Mouse (Mus musculus): ENCODE results near the gene Olfr90.

The Olfr90 gene

DNA sequence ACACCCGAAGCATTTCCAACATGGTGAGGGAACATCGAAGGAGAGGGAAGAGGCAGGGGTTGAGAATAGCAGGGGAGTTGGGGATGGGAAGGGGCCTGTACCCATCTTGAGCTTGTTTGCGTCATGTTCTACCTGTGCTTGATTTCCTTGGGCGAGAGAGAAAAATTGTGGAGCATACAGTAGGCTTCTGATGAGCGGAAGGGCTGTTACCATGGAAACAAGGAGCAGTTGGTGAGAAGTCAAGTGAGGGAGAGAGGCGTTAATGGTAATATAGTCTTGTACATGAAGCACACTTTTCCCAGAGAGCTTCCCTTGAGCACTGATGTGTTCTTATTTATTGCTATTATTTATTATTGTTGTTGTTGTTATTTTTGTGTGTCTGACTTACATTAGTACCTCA lies 31.3 kb downstream of the Olfr90 start:
- DNase-seq: no peak

DNA sequence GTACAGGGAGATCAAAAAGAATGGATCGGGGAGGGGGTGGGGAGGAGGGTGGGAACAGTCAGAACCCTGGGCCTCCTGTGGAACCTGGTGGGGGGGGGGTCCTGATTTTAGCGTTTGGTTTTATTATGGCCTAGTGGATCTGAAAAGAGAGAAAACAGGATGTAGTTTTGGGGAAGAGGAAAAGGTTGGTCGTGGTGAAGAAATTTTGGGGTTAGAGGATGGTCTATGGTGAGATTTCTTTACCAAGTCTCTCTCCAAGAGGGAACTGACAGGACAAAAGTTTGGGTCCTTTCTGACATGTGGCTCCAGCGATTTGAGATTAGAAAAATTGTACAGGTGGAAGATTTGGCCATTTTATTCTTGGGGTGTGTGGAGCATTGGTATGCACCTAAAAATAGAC lies 36.6 kb downstream of the Olfr90 start:
- no peak for DNase-seq

DNA sequence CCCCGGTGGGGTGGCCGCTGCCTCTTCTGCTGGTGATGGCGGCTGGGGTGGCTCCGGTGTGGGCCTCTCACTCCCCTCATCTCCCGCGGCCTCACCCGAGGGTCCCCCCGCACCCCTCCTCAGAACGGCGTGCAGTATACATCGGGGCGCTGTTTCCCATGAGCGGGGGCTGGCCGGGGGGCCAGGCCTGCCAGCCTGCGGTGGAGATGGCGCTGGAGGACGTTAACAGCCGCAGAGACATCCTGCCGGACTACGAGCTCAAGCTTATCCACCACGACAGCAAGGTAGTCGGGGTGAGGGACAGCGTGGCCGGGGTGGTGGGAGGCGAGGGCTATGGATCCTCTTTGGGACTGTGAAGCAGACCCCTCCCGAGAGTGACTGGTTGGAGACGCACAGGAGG lies 37.4 kb downstream of the Olfr90 start:
- DNase-seq: no peak

DNA sequence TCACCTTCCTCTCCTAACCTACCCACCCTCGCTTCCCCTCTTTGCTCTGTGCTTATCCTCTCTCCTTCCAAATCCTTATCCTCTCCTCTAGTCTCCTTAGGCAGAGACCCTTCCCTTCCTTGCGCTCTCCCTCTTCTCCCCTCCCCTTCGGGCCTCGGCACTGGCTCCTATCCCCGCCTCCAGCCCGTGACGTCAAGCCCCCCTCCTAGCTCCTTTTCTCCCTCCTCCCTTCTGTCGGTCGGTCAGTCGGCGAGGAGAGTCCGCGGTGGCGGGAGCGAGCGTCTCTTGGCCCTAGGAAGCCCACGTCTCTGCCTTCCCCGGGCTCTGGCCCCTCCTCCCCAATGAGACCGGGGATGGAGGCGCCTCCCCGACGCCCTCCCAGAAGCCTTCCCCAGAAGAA lies 37.9 kb downstream of the Olfr90 start:
- DNase-seq: peak; percentile 94

DNA sequence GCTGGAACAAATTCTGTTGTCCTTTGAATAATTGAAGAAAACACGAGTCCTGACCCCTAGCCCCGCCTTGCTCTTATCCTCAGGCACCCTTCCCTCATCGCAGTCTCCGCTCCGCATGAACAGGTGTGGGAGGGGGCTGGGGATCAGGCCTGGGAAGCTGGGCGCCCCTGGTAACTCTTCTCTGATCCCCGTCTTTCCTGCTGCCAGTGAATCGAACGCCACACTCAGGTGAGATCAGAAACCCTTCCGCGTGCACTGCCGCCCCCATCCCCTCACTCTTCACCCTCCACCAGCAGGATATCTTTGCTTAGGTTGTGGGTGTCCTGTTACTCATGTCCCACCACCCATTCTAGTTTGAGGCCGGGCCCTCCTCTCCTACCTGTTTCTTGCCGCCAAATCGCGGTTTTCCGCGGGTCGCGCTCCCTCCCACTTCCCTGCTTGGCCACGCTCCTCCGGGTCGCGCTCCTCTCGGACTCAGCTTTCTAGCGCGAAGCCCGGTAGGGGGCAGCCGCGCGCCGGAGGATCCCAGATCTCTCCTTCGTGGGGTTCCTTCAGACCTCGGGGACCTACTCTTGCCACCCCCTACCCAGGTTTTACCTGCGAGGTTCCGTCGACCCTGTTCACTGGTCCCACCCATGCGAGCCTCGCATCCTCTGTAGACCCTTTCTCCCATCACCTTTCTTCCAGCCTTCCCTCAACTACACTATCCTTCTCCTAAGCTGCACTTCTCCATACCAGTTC lies 38.6 kb downstream of the Olfr90 start:
- peak; percentile 87 for DNase-seq

DNA sequence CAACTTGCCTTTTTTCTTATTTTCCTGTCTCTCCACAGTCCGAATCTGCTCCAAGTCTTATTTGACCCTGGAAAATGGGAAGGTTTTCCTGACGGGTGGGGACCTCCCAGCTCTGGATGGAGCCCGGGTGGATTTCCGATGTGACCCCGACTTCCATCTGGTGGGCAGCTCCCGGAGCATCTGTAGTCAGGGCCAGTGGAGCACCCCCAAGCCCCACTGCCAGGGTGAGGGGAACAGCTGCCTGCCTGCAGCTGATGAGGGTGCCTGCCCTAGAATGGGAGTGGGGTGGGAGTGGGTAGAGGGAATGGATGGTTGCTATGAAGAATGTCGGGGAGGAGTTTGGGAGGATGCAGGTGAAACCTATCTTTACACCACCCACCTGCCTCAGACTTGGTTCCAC lies 39.9 kb downstream of the Olfr90 start:
- DNase-seq: peak; percentile 74

DNA sequence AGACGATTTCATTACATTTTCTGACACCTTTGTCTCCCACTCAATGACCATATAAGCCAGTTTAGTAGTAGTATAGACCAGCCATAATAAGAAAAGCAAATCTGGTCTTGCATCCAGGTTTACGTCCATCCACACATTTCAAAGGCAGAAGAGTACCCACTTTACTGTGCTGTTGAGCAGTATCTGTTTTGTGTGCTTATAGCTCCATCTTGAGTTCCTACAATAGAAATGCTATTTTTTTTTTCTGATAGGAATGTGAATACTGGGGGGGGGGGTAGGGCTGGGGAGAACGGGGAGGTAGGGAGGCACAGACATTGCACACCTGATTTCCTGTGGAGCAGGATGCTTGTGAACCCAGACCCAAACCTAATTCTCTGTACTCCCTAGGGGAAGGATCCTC lies 40.3 kb downstream of the Olfr90 start:
- no peak for DNase-seq

DNA sequence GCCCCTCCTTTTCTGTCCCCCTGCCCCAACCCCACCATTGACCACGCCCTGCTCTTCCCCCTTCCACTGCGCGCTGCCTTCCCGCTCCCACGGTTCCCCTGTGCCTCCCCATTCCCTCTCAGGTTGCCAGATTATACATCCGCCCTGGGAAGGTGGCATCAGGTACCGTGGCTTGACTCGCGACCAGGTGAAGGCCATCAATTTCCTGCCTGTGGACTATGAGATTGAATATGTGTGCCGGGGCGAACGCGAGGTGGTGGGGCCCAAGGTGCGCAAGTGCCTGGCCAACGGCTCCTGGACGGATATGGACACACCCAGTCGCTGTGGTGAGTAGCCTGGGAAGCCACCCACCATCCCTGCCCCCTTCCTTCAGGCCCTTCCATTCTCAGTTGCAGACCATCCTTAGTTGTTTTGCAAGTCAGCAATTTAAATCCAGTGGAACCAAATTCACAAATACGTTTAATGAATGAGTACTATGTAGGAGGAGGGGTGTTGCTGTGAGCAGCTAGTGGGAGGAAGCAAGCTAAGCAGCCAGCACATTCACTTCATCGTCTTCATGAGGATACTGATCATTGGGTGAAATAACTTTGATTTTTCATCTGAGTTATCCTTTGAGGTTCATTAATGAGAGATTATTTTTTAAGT lies 40.8 kb downstream of the Olfr90 start:
- peak; percentile 72 for DNase-seq

DNA sequence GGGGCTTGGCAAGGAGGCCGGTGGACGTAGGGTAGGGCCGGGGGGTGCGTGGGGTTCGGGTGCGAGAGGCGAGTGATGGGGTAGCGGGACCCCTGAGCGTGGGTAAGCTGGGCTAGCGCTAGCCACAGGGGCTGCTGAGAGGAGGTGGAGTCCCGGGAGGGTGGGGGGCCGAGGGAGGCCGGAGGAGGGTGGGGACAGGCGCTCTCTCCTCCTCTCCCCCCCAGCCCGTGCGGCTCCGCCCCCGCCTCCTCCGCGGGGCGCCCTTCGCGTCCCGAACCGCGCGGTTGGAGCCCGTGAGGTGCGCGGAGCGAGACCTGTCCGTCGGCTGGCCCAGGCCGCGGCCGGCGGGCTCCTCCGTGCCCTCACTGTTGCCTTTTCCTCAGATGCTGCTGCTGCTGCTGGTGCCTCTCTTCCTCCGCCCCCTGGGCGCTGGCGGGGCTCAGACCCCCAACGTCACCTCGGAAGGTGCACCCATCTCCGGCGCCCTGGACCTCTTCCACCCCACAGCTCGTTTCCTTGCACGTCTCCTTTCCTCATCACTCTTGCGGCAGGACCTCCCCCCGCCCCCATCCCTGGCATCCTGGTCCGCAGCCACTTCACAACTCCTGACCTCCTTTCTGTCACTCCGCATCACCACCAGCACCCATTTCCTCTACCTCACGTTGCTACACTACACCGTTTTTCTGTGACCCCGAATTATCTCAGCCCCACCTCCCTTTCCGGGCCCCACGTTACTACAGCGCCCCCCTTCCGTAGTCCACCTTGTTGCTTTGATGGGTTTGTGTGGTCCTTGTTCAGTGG lies 41.8 kb downstream of the Olfr90 start:
- peak; percentile 87 for DNase-seq

DNA sequence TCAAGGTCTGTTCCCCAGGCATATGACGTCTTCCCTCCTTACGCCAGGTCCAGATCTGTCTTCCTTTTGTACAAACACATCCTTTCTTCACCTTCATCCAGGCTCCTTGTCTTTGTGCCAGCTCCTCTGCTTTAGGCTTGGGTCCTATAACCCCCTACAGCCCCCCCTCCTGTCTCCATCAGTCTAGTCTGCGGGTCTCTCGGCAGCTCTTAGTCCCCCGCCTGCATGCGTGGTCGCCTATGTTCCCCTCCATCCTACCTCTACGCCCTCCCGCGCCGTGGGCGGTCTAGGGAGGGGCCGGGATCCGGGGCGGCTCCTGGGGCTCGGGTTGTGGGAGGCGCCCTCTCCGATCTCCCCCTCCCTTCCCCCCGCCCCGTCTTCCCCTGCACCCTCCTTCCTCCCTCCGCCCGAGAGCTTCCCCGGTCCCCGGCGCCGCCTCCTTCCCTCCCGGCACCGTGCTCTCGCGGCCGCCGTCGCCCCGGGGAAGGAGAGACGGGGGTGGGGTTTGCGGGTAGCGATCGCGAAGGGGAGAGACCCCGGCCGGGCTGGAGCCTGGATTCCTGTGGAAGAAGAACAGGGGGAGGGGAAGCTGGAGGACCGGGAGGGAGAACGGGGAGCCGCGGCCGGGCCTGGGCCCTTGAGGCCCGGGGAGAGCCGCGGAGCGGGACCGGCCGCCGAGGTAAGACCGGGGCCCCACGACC lies 42.5 kb downstream of the Olfr90 start, which contains the start of gene Gabbr1:
Gabbr1 (plus strand) TSS at position 356 of the 701 bp plus-strand sequence.
- DNase-seq: peak; percentile 91

DNA sequence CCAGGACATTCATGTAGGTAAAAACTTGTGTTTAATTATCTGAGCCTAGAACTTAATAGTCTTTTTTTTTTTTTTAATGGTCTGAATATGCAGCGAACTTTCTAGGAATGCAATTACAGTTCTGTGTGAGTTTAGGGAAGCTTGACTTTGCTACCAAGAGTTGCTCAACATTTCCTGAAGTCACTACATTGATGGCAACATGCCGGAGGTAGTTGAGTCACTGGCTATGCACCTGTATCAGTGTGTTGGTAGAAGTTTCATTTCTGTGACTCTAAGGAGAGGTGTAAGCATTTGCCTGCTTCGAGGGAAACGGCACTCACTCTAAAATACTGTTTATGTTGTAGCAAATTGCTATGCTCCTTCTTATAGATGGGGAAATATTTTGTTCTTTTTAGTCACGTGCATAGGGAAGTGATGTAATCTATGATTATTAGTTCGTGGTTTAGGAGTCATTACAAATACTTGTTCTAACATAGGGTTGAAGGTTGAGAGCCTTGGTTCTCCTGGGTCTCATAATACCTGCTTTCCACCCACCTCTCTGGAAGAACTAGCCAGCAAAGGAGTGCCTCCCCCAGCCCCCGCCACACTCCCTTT lies 43.6 kb downstream of the Olfr90 start:
- DNase-seq: no peak

DNA sequence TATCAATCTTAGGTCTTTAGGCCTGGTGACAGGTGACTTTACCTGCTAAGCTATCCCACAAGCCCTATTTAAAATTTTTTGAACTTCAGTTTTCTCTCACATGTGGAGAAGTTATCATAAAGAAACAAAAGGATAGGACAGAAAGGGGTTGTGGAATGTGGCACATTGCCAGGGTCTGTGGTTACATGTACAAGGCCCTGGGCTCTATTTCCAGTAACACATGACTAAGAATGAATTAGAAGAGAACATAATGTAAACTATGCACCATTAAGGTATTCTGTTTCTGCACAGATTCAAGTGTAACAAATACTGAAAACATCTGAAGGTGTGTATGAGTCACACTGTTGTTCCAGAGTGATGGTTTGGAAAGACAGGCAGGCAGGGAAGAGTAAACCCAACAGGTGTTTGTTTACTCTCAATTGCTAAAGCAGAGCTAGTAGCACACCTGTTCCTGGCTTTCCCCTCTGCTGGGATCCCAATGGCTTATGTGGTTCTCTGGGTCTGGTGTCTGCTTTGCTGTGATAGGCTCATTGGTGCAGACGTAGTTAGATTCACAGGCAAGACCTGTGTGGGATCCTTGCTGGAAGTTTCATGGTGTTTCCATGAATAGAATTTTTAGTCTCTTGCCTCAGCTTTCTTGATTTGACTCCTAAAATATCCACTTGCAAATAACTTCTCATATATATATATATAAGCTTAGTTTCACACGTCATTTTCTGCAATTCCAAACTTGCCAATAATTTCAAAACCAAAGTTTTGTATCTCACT lies 49.0 kb downstream of the Olfr90 start:
- no peak for DNase-seq

Measured in cerebellum, adult 9-11 months (tissue).